Comparison of ENCODE assay signal across 18 mouse cellular contexts in genomic region chr12:11286382-11286781, GRCm38 (mm10). TPM values are rescaled to one million over a fixed set of nuclear protein-coding genes. Genes with fewer than 3 reads are reported as not detected.
DNase-seq lines count a peak whose midpoint lies in the region; ATAC-seq and TF ChIP-seq lines count a peak whose summit lies in the region.
"Had no signal": no experiment of that assay in that cellular context is flagged by ENCODE, and none has a peak within 500 bp of the region (broad histone marks: within the 10 kb centered on the region; RNA-seq: fewer than 3 reads in every experiment).

No protein-coding gene starts in this region.

- no peak overlapping the region for H3K4me2 ChIP-seq in intestine, postnatal 0 days (replicated peaks; ENCODE audit: low read depth)
- no peak overlapping the region for H3K4me2 ChIP-seq in intestine, embryonic 16.5 days (ENCODE audit: low read depth, low read length)
- H3K4me2 ChIP-seq in lung, embryonic 14.5 days, result no peak overlapping the region
- no peak overlapping the region for H3K4me2 ChIP-seq in forebrain, embryonic 12.5 days
- H3K4me2 ChIP-seq: heart, embryonic 11.5 days; limb, embryonic 12.5 days; liver, embryonic 13.5 days; midbrain, embryonic 12.5 days had no signal

- WGBS in intestine, postnatal 0 days, result 97% methylated on average over 2 of the region's 2 CpGs
- WGBS in intestine, embryonic 16.5 days, result 88% methylated on average over 2 of the region's 2 CpGs
- 89% methylated on average over 2 of the region's 2 CpGs for WGBS in lung, embryonic 14.5 days
- WGBS in forebrain, embryonic 12.5 days, result 94% methylated on average over 2 of the region's 2 CpGs

- no peaks in the 10 kb centered on the region for H3K9me3 ChIP-seq in intestine, postnatal 0 days (ENCODE audit: control insufficient read depth)
- H3K9me3 ChIP-seq in intestine, embryonic 16.5 days (ENCODE audit: control insufficient read depth, low read length), result no peaks in the 10 kb centered on the region
- H3K9me3 ChIP-seq in lung, embryonic 14.5 days (ENCODE audit: low read depth, low read length), result no peaks in the 10 kb centered on the region
- no peaks in the 10 kb centered on the region for H3K9me3 ChIP-seq in forebrain, embryonic 12.5 days
- H3K9me3 ChIP-seq: limb, embryonic 12.5 days; liver, embryonic 13.5 days; midbrain, embryonic 12.5 days had no signal

- H3K9ac ChIP-seq in intestine, postnatal 0 days (ENCODE audit: low read depth, low read length), result no peak overlapping the region
- H3K9ac ChIP-seq in intestine, embryonic 16.5 days (ENCODE audit: low read depth, low read length), result no peak overlapping the region
- H3K9ac ChIP-seq in lung, embryonic 14.5 days, result no peak overlapping the region
- no peak overlapping the region for H3K9ac ChIP-seq in forebrain, embryonic 12.5 days
- H3K9ac ChIP-seq: limb, embryonic 12.5 days; liver, embryonic 13.5 days; midbrain, embryonic 12.5 days had no signal

- TF ChIP-seq CTCF in intestine, postnatal 0 days (IDR thresholded peaks at IDR 0.05; ENCODE audit: low read depth), result peak; percentile 25
- 0 out of 2 replicates have a peak, but pooled peaks have one; percentile 21 for TF ChIP-seq CTCF in lung, embryonic 14.5 days (IDR thresholded peaks at IDR 0.05; ENCODE audit: low read depth)

- no peak for DNase-seq in lung, embryonic 14.5 days
- DNase-seq in lung, postnatal 14 days, result no peak
- peak; percentile 6 for DNase-seq in ES-CJ7 (ENCODE audit: low read depth, low spot score)
- peak; percentile 32 for DNase-seq in R1 (ENCODE audit: low read depth, low spot score)
- DNase-seq: adrenal gland, adult 8-10 months; cerebellum, adult 18-20 months; cerebellum, postnatal 14 days; kidney, adult 11 months; kidney, postnatal 10 days; liver, embryonic 13.5 days had no signal

- no peaks in the 10 kb centered on the region for H3K27me3 ChIP-seq in intestine, postnatal 0 days (replicated peaks; ENCODE audit: control insufficient read depth, insufficient read depth, low read length)
- no peaks in the 10 kb centered on the region for H3K27me3 ChIP-seq in intestine, embryonic 16.5 days (replicated peaks; ENCODE audit: control insufficient read depth, insufficient read depth, low read length)
- H3K27me3 ChIP-seq in lung, embryonic 14.5 days (ENCODE audit: insufficient read depth, low read length), result no peaks in the 10 kb centered on the region
- no peaks in the 10 kb centered on the region for H3K27me3 ChIP-seq in forebrain, embryonic 12.5 days
- H3K27me3 ChIP-seq: limb, embryonic 12.5 days; liver, embryonic 13.5 days; midbrain, embryonic 12.5 days had no signal

- ATAC-seq in intestine, postnatal 0 days, result no peak
- no peak for ATAC-seq in intestine, embryonic 16.5 days
- ATAC-seq in lung, embryonic 14.5 days (ENCODE audit: insufficient read depth), result no peak
- ATAC-seq in forebrain, embryonic 12.5 days (ENCODE audit: low FRiP score), result no peak
- ATAC-seq: activated CD4-positive, CD25-positive, alpha-beta regulatory T cell, adult 4 months; hindbrain, embryonic 16.5 days had no signal

- H3K27ac ChIP-seq in intestine, postnatal 0 days (ENCODE audit: low read depth, low read length), result no peak overlapping the region
- H3K27ac ChIP-seq in intestine, embryonic 16.5 days (ENCODE audit: low read length), result no peak overlapping the region
- no peak overlapping the region for H3K27ac ChIP-seq in lung, embryonic 14.5 days (ENCODE audit: low read depth)
- H3K27ac ChIP-seq in forebrain, embryonic 12.5 days, result no peak overlapping the region
- H3K27ac ChIP-seq: limb, embryonic 12.5 days; liver, embryonic 13.5 days; midbrain, embryonic 12.5 days had no signal

- H3K4me1 ChIP-seq in intestine, postnatal 0 days (replicated peaks; ENCODE audit: control insufficient read depth, insufficient read depth, low read length), result no peaks in the 10 kb centered on the region
- H3K4me1 ChIP-seq in intestine, embryonic 16.5 days (ENCODE audit: control insufficient read depth, insufficient read depth, low read length), result no peaks in the 10 kb centered on the region
- H3K4me1 ChIP-seq in lung, embryonic 14.5 days (ENCODE audit: insufficient read depth), result no peaks in the 10 kb centered on the region
- H3K4me1 ChIP-seq in forebrain, embryonic 12.5 days, result no peaks in the 10 kb centered on the region
- H3K4me1 ChIP-seq: limb, embryonic 12.5 days; liver, embryonic 13.5 days; midbrain, embryonic 12.5 days had no signal

- H3K36me3 ChIP-seq in intestine, postnatal 0 days (ENCODE audit: control insufficient read depth, insufficient read depth), result peaks cover 46% of the 10 kb centered on the region
- 0 out of 2 replicates have a peak, but pooled peaks cover 3% of the 10 kb centered on the region for H3K36me3 ChIP-seq in intestine, embryonic 16.5 days (ENCODE audit: control insufficient read depth, insufficient read depth, low read length)
- H3K36me3 ChIP-seq in lung, embryonic 14.5 days (ENCODE audit: insufficient read depth), result peaks cover 80% of the 10 kb centered on the region
- H3K36me3 ChIP-seq in forebrain, embryonic 12.5 days (replicated peaks), result peaks cover 65% of the 10 kb centered on the region

- no peak overlapping the region for H3K4me3 ChIP-seq in intestine, postnatal 0 days (ENCODE audit: low read depth, low read length)
- H3K4me3 ChIP-seq in intestine, embryonic 16.5 days (ENCODE audit: low read length), result no peak overlapping the region
- H3K4me3 ChIP-seq in lung, embryonic 14.5 days (ENCODE audit: low read depth, low read length), result no peak overlapping the region
- no peak overlapping the region for H3K4me3 ChIP-seq in forebrain, embryonic 12.5 days (replicated peaks)
- H3K4me3 ChIP-seq: limb, embryonic 12.5 days; liver, embryonic 13.5 days; midbrain, embryonic 12.5 days had no signal

RNA-seq across cellular contexts. Expression of gene Smc6, which starts 20.7 kb away (rescaled TPM):
- polyA plus RNA-seq in intestine, postnatal 0 days (2015; fragmentation: Nextera tagmentation; extraction: Ambion mirVana), result 71.1 and 73.6 TPM in 2 replicates
- polyA plus RNA-seq in intestine, embryonic 16.5 days (2015; fragmentation: Nextera tagmentation; extraction: Ambion mirVana), result 87.9 and 102 TPM in 2 replicates
- 133 and 138 TPM in 2 replicates for polyA plus RNA-seq in lung, embryonic 14.5 days (2014; fragmentation: Nextera tagmentation; extraction: Ambion mirVana)
- 157 and 167 TPM in 2 replicates for polyA plus RNA-seq in forebrain, embryonic 12.5 days (2016; fragmentation: Nextera tagmentation; extraction: Ambion mirVana)

RNA-seq across cellular contexts. Expression of gene Gen1, which starts 20.8 kb away (rescaled TPM):
- polyA plus RNA-seq in intestine, postnatal 0 days (2015; fragmentation: Nextera tagmentation; extraction: Ambion mirVana), result 1.1 and 1.2 TPM in 2 replicates
- polyA plus RNA-seq in intestine, embryonic 16.5 days (2015; fragmentation: Nextera tagmentation; extraction: Ambion mirVana), result 3.6 and 5.1 TPM in 2 replicates
- polyA plus RNA-seq in lung, embryonic 14.5 days (2014; fragmentation: Nextera tagmentation; extraction: Ambion mirVana), result 15.6 and 16.4 TPM in 2 replicates
- 16.2 and 17.0 TPM in 2 replicates for polyA plus RNA-seq in forebrain, embryonic 12.5 days (2016; fragmentation: Nextera tagmentation; extraction: Ambion mirVana)

Comparison
In these comparisons a context has a peak if more than half of its experiments do, and no peak if none do; other contexts are left out.
1. DNase-seq: peak in ES-CJ7 (single experiment) and R1 (single experiment); none in lung, embryonic 14.5 days (single experiment) and lung, postnatal 14 days (single experiment).